Mouse (Mus musculus) MEL (cell line): ENCODE results near the gene Arhgap42. TPM values are rescaled to one million over a fixed set of nuclear protein-coding genes. Genes with fewer than 3 reads are reported as not detected.

Experiments
- DNase-seq: peaks from one replicate; pipeline ENCODE4 v3.0.0; 2011; ENCODE audit warnings: low read depth, low spot score
- H3K27ac ChIP-seq: 2 replicates; pipeline ENCODE4 v1.5.1; 2012; ENCODE audit warnings: low read depth, mild to moderate bottlenecking, control low read depth, low read length, moderate library complexity; ENCODE audit not compliant: control insufficient read depth
- H3K27me3 ChIP-seq, 2 experiments: fragments of 150-350 bp in 1 of 2; sonication (generic) in 1 of 2; 2 replicates each; pipeline ENCODE4 v1.6.1; 2012; ENCODE audit warnings: low read length in 2 of 2, mild to moderate bottlenecking in 2 of 2, improper control_type of control experiment in 1 of 2, moderate library complexity in 1 of 2; ENCODE audit not compliant: insufficient read depth in 2 of 2, control insufficient read depth in 1 of 2
- H3K36me3 ChIP-seq, 2 experiments: 2 replicates each; pipeline ENCODE4 v1.6.1; 2012 to 2014; ENCODE audit warnings: low read length in 2 of 2, improper control_type of control experiment in 1 of 2, inconsistent platforms in 1 of 2, mild to moderate bottlenecking in 1 of 2; ENCODE audit not compliant: insufficient read depth in 2 of 2, control insufficient read depth in 1 of 2
- H3K4me1 ChIP-seq, 2 experiments: fragments of 150-350 bp in 1 of 2; sonication (generic) in 1 of 2; 2 replicates each; pipeline ENCODE4 v1.6.1; 2012; ENCODE audit warnings: low read length in 2 of 2, improper control_type of control experiment in 1 of 2, mild to moderate bottlenecking in 1 of 2; ENCODE audit not compliant: insufficient read depth in 2 of 2, control insufficient read depth in 1 of 2
- H3K4me3 ChIP-seq, 2 experiments: fragments of 150-350 bp in 1 of 2; sonication (generic) in 1 of 2; 2 replicates each; pipeline ENCODE4 v1.5.1; 2012; ENCODE audit warnings: low read depth in 2 of 2, low read length in 2 of 2, mild to moderate bottlenecking in 2 of 2, moderate library complexity in 2 of 2, control low read depth in 1 of 2, improper control_type of control experiment in 1 of 2; ENCODE audit not compliant: control insufficient read depth in 1 of 2, insufficient read depth in 1 of 2
- H3K79me2 ChIP-seq: 2 replicates; pipeline ENCODE4 v1.6.1; 2012; ENCODE audit warnings: mild to moderate bottlenecking, low read length, moderate library complexity; ENCODE audit not compliant: control insufficient read depth, poor library complexity, insufficient read depth
- H3K9ac ChIP-seq: 2 replicates; pipeline ENCODE4 v1.6.1; 2012; ENCODE audit warnings: low read depth, mild to moderate bottlenecking, control low read depth, low read length, moderate library complexity; ENCODE audit not compliant: control insufficient read depth, poor library complexity, severe bottlenecking
- H3K9me3 ChIP-seq: fragments of 150-350 bp; sonication (generic); replicated peaks from 2 replicates; pipeline ENCODE4 v1.6.1; 2012; ENCODE audit warnings: mild to moderate bottlenecking, low read length, improper control_type of control experiment, moderate library complexity; ENCODE audit not compliant: insufficient read depth
- CHD2 ChIP-seq: IDR thresholded peaks from 2 replicates; pipeline ENCODE4 v1.6.1; 2011; ENCODE audit warnings: low read length, improper control_type of control experiment
- ELF1 ChIP-seq: IDR thresholded peaks from 2 replicates; pipeline ENCODE4 v1.6.1; 2014; ENCODE audit warnings: low read depth, mild to moderate bottlenecking, inconsistent platforms, low read length, improper control_type of control experiment, moderate library complexity
- KAT2A ChIP-seq: conservative IDR thresholded peaks from 2 replicates; pipeline ENCODE4 v1.6.1; 2012; ENCODE audit warnings: low read depth, low read length, improper control_type of control experiment, inconsistent platforms
- MAFK ChIP-seq: IDR thresholded peaks from 2 replicates; pipeline ENCODE4 v1.6.1; 2011; ENCODE audit warnings: low read depth, mild to moderate bottlenecking, low read length, improper control_type of control experiment, borderline replicate concordance
- MAX ChIP-seq: IDR thresholded peaks from 2 replicates; pipeline ENCODE4 v1.6.1; 2011; ENCODE audit warnings: low read length, improper control_type of control experiment
- MYC ChIP-seq: IDR thresholded peaks from 2 replicates; pipeline ENCODE4 v1.6.1; 2011; ENCODE audit warnings: low read depth, mild to moderate bottlenecking, low read length, improper control_type of control experiment, moderate library complexity
- NRF1 ChIP-seq: IDR thresholded peaks from 2 replicates; pipeline ENCODE4 v1.6.1; 2014; ENCODE audit warnings: low read depth, mild to moderate bottlenecking, inconsistent platforms, low read length, improper control_type of control experiment, moderate library complexity; ENCODE audit not compliant: poor library complexity, insufficient read depth, severe bottlenecking
- POLR2A ChIP-seq, 2 experiments: IDR thresholded peaks; 2 replicates each; pipeline ENCODE4 v1.6.1; 2011 to 2012; ENCODE audit warnings: low read length in 2 of 2, mild to moderate bottlenecking in 2 of 2, control low read depth in 1 of 2, improper control_type of control experiment in 1 of 2, low read depth in 1 of 2, moderate library complexity in 1 of 2; ENCODE audit not compliant: control insufficient read depth in 1 of 2, insufficient read depth in 1 of 2, poor library complexity in 1 of 2
- RCOR1 ChIP-seq: IDR thresholded peaks from 2 replicates; pipeline ENCODE4 v1.6.1; 2012; ENCODE audit warnings: low read depth, mild to moderate bottlenecking, inconsistent platforms, low read length, improper control_type of control experiment
- TAL1 ChIP-seq: IDR thresholded peaks from 2 replicates; pipeline ENCODE4 v1.6.1; 2012; ENCODE audit warnings: mild to moderate bottlenecking, inconsistent platforms, low read length, moderate library complexity, mixed read lengths
- TBP ChIP-seq: IDR thresholded peaks from 2 replicates; pipeline ENCODE4 v1.8.0; 2011; ENCODE audit warnings: low read depth, low read length, improper control_type of control experiment
- UBTF ChIP-seq: IDR thresholded peaks from 2 replicates; pipeline ENCODE4 v1.6.1; 2012; ENCODE audit warnings: low read depth, mild to moderate bottlenecking, inconsistent platforms, low read length, improper control_type of control experiment, moderate library complexity, borderline replicate concordance; ENCODE audit not compliant: insufficient read depth
- USF2 ChIP-seq, 2 experiments: IDR thresholded peaks; 2 replicates each; pipeline ENCODE4 v1.6.1; 2011 to 2012; ENCODE audit warnings: improper control_type of control experiment in 2 of 2, low read length in 2 of 2, borderline replicate concordance in 1 of 2, inconsistent platforms in 1 of 2, low read depth in 1 of 2, mild to moderate bottlenecking in 1 of 2; ENCODE audit not compliant: insufficient read depth in 1 of 2
- ZKSCAN1 ChIP-seq: IDR thresholded peaks from 2 replicates; pipeline ENCODE4 v1.6.1; 2012; ENCODE audit warnings: low read depth, mild to moderate bottlenecking, inconsistent platforms, low read length, improper control_type of control experiment, moderate library complexity
- ZMIZ1 ChIP-seq: IDR thresholded peaks from 2 replicates; pipeline ENCODE4 v1.6.1; 2012; ENCODE audit warnings: low read depth, mild to moderate bottlenecking, inconsistent platforms, low read length, improper control_type of control experiment, moderate library complexity
- ZNF384 ChIP-seq: IDR thresholded peaks from 2 replicates; pipeline ENCODE4 v1.6.1; 2012; ENCODE audit warnings: low read depth, mild to moderate bottlenecking, inconsistent platforms, low read length, improper control_type of control experiment
- polyA plus RNA-seq, 2 experiments: library from polyadenylated mRNA; stranded (reverse) in 1 of 2; unstranded in 1 of 2; fragments of >175 nt in 1 of 2; fragments of >200 nt in 1 of 2; gene quantifications; 2 replicates each; pipeline versions ENCODE4 v1.2.1 to v1.2.4; 2012; ENCODE audit warnings: low replicate concordance in 2 of 2, low read depth in 1 of 2; ENCODE audit not compliant: insufficient read length in 2 of 2, insufficient read depth in 1 of 2, missing spikeins in 1 of 2
- total RNA-seq: library from RNA; depleted of rRNA; stranded (reverse); fragments of 300-350 nt; gene quantifications from 2 replicates; pipeline ENCODE4 v1.2.3, GENCODE M21; 2012

The Arhgap42 gene
- total and polyA plus RNA-seq, 3 experiments = not detected

GRCm38 (mm10) chr9:9194496-9194895 lies 44.4 kb downstream of the Arhgap42 start:
- Histone ChIP-seq H3K79me2 (no peaks in the 10 kb centered on the region), H3K36me3 (no peaks in the 10 kb centered on the region), H3K4me1 (no peaks in the 10 kb centered on the region), H3K27ac (no peak overlapping the region), H3K9me3 (no peaks in the 10 kb centered on the region), H3K9ac (no peak overlapping the region), H3K27me3 (no peaks in the 10 kb centered on the region), H3K4me3 (no peak overlapping the region)
- TF ChIP-seq KAT2A (no peak), RCOR1 (no peak), ELF1 (no peak), USF2 (IDR thresholded peaks at IDR 0.05; ENCODE audit: borderline replicate concordance in 1 of 2, insufficient read depth in 1 of 2, low read depth in 1 of 2, low read length in 2 of 2) (no peak), NRF1 (no peak), POLR2A (IDR thresholded peaks at IDR 0.05; ENCODE audit: control insufficient read depth in 1 of 2, insufficient read depth in 1 of 2, low read depth in 1 of 2, low read length in 2 of 2, poor library complexity in 1 of 2) (no peak), TAL1 (no peak), CHD2 (no peak), MAFK (no peak), ZNF384 (no peak), MAX (no peak), ZKSCAN1 (no peak), UBTF (no peak), ZMIZ1 (no peak), MYC (no peak)
- DNase-seq = no peak

GRCm38 (mm10) chr9:9192716-9193115 lies 46.2 kb downstream of the Arhgap42 start:
- Histone ChIP-seq H3K4me1 (no peaks in the 10 kb centered on the region), H3K4me3 (no peak overlapping the region), H3K9me3 (no peaks in the 10 kb centered on the region), H3K27me3 (no peaks in the 10 kb centered on the region), H3K79me2 (no peaks in the 10 kb centered on the region), H3K36me3 (no peaks in the 10 kb centered on the region), H3K27ac (no peak overlapping the region), H3K9ac (no peak overlapping the region)
- no peak for DNase-seq
- no peak for TF ChIP-seq TBP
- TF ChIP-seq, all 39 proteins: peak for 0
